Mouse (Mus musculus): ENCODE data around the gene 4921504E06Rik. TPM values are rescaled to one million over a fixed set of nuclear protein-coding genes. Genes with fewer than 3 reads are reported as not detected.

Gene 4921504E06Rik
- polyA plus RNA-seq, 1 experiment, result not detected

- H3K36me3 ChIP-seq (ENCODE audit: control insufficient read depth), result no peaks in the 10 kb centered on the region
- no peak overlapping the region for H3K4me3 ChIP-seq (replicated peaks)
- H3K9me3 ChIP-seq (ENCODE audit: control insufficient read depth, low read length), result no peaks in the 10 kb centered on the region
- no peaks in the 10 kb centered on the region for H3K4me1 ChIP-seq (ENCODE audit: control insufficient read depth)
- peaks cover 52% of the 10 kb centered on the region for H3K27me3 ChIP-seq (ENCODE audit: control insufficient read depth)
- TF ChIP-seq TAL1 (IDR thresholded peaks at IDR 0.05; ENCODE audit: low read length) (no peak), GATA1 (IDR thresholded peaks at IDR 0.05; ENCODE audit: low read length) (no peak)
Observed at GRCm38 (mm10) chr2:19455228-19455627, 98.5 kb downstream of the 4921504E06Rik start.

GRCm38 (mm10) chr2:19452531-19453055 lies 101.1 kb downstream of the 4921504E06Rik start:
- TF ChIP-seq GATA1 (IDR thresholded peaks at IDR 0.05; ENCODE audit: low read length) (no peak), TAL1 (IDR thresholded peaks at IDR 0.05; ENCODE audit: low read length) (no peak)
- peaks cover 74% of the 10 kb centered on the region for H3K27me3 ChIP-seq (ENCODE audit: control insufficient read depth)

GRCm38 (mm10) chr2:19449308-19449707 lies 104.4 kb downstream of the 4921504E06Rik start:
- H3K4me1 ChIP-seq (ENCODE audit: control insufficient read depth), result no peaks in the 10 kb centered on the region
- TF ChIP-seq GATA1 (IDR thresholded peaks at IDR 0.05; ENCODE audit: low read length) (no peak), TAL1 (IDR thresholded peaks at IDR 0.05; ENCODE audit: low read length) (no peak)
- peaks cover 94% of the 10 kb centered on the region for H3K27me3 ChIP-seq (ENCODE audit: control insufficient read depth)

More at GRCm38 (mm10) chr2:19452531-19453055, 101.1 kb downstream of the 4921504E06Rik start:
- Histone ChIP-seq H3K4me3 (replicated peaks) (no peak overlapping the region), H3K4me1 (ENCODE audit: control insufficient read depth) (no peaks in the 10 kb centered on the region), H3K36me3 (ENCODE audit: control insufficient read depth) (no peaks in the 10 kb centered on the region), H3K9me3 (ENCODE audit: control insufficient read depth, low read length) (no peaks in the 10 kb centered on the region)

GRCm38 (mm10) chr2:19448042-19448700 lies 105.5 kb downstream of the 4921504E06Rik start:
- Histone ChIP-seq H3K36me3 (ENCODE audit: control insufficient read depth) (no peaks in the 10 kb centered on the region), H3K4me1 (ENCODE audit: control insufficient read depth) (no peaks in the 10 kb centered on the region), H3K27me3 (ENCODE audit: control insufficient read depth) (peaks cover 94% of the 10 kb centered on the region), H3K9me3 (ENCODE audit: control insufficient read depth, low read length) (no peaks in the 10 kb centered on the region), H3K4me3 (replicated peaks) (no peak overlapping the region)
- TF ChIP-seq TAL1 (IDR thresholded peaks at IDR 0.05; ENCODE audit: low read length) (no peak), GATA1 (IDR thresholded peaks at IDR 0.05; ENCODE audit: low read length) (no peak)

More at GRCm38 (mm10) chr2:19449308-19449707, 104.4 kb downstream of the 4921504E06Rik start:
- no peak overlapping the region for H3K4me3 ChIP-seq (replicated peaks)
- no peaks in the 10 kb centered on the region for H3K9me3 ChIP-seq (ENCODE audit: control insufficient read depth, low read length)
- H3K36me3 ChIP-seq (ENCODE audit: control insufficient read depth), result no peaks in the 10 kb centered on the region

- H3K9me3 ChIP-seq (ENCODE audit: control insufficient read depth, low read length), result no peaks in the 10 kb centered on the region
- no peaks in the 10 kb centered on the region for H3K4me1 ChIP-seq (ENCODE audit: control insufficient read depth)
- H3K27me3 ChIP-seq (ENCODE audit: control insufficient read depth), result peaks cover 89% of the 10 kb centered on the region
- no peaks in the 10 kb centered on the region for H3K36me3 ChIP-seq (ENCODE audit: control insufficient read depth)
- TF ChIP-seq TAL1 (IDR thresholded peaks at IDR 0.05; ENCODE audit: low read length), result no peak
- no peak for TF ChIP-seq GATA1 (IDR thresholded peaks at IDR 0.05; ENCODE audit: low read length)
- H3K4me3 ChIP-seq (replicated peaks), result no peak overlapping the region
Observed at GRCm38 (mm10) chr2:19446746-19447145, 107.0 kb downstream of the 4921504E06Rik start.

- Histone ChIP-seq H3K9me3 (ENCODE audit: control insufficient read depth, low read length) (no peaks in the 10 kb centered on the region), H3K4me1 (ENCODE audit: control insufficient read depth) (no peaks in the 10 kb centered on the region), H3K4me3 (replicated peaks) (no peak overlapping the region), H3K27me3 (ENCODE audit: control insufficient read depth) (peaks cover 83% of the 10 kb centered on the region), H3K36me3 (ENCODE audit: control insufficient read depth) (no peaks in the 10 kb centered on the region)
- TF ChIP-seq GATA1 (IDR thresholded peaks at IDR 0.05; ENCODE audit: low read length) (no peak), TAL1 (IDR thresholded peaks at IDR 0.05; ENCODE audit: low read length) (no peak)
Observed at GRCm38 (mm10) chr2:19445871-19446501, 107.7 kb downstream of the 4921504E06Rik start.

- Histone ChIP-seq H3K4me1 (ENCODE audit: control insufficient read depth) (no peaks in the 10 kb centered on the region), H3K36me3 (ENCODE audit: control insufficient read depth) (no peaks in the 10 kb centered on the region), H3K9me3 (ENCODE audit: control insufficient read depth, low read length) (no peaks in the 10 kb centered on the region), H3K4me3 (replicated peaks) (no peak within 1 kb of the TSS), H3K27me3 (ENCODE audit: control insufficient read depth) (peaks cover 75% of the 10 kb centered on the region)
- TF ChIP-seq TAL1 (IDR thresholded peaks at IDR 0.05; ENCODE audit: low read length) (no peak), GATA1 (IDR thresholded peaks at IDR 0.05; ENCODE audit: low read length) (no peak)
Observed at GRCm38 (mm10) chr2:19444931-19445831, 108.5 kb downstream of the 4921504E06Rik start, which contains the start of gene Ptf1a. Ptf1a (plus strand) TSS chr2:19445663.

GRCm38 (mm10) chr2:19444346-19444745 lies 109.4 kb downstream of the 4921504E06Rik start:
- H3K36me3 ChIP-seq (ENCODE audit: control insufficient read depth), result no peaks in the 10 kb centered on the region
- H3K4me1 ChIP-seq (ENCODE audit: control insufficient read depth), result no peaks in the 10 kb centered on the region
- H3K9me3 ChIP-seq (ENCODE audit: control insufficient read depth, low read length), result no peaks in the 10 kb centered on the region
- peaks cover 69% of the 10 kb centered on the region for H3K27me3 ChIP-seq (ENCODE audit: control insufficient read depth)
- no peak overlapping the region for H3K4me3 ChIP-seq (replicated peaks)
- TF ChIP-seq TAL1 (IDR thresholded peaks at IDR 0.05; ENCODE audit: low read length) (no peak), GATA1 (IDR thresholded peaks at IDR 0.05; ENCODE audit: low read length) (no peak)
